Mouse (Mus musculus) brain, embryonic 14.5 days (tissue): ENCODE measurements around the gene Gnptab.

Experiments used
- CTCF ChIP-seq: fragments of 200-500 bp; IDR thresholded peaks from 2 replicates; pipeline ENCODE4 v1.5.1; 2012; ENCODE audit warnings: inconsistent platforms, mild to moderate bottlenecking, moderate library complexity, borderline replicate concordance; ENCODE audit not compliant: insufficient read depth, insufficient read length; ENCODE audit errors: extremely low read depth
- POLR2A ChIP-seq: fragments of 200-500 bp; IDR thresholded peaks from 2 replicates; pipeline ENCODE4 v1.6.1; 2012; ENCODE audit warnings: mild to moderate bottlenecking, inconsistent platforms, borderline replicate concordance; ENCODE audit not compliant: poor library complexity, insufficient read depth, insufficient read length, severe bottlenecking; ENCODE audit errors: extremely low read depth

DNA sequence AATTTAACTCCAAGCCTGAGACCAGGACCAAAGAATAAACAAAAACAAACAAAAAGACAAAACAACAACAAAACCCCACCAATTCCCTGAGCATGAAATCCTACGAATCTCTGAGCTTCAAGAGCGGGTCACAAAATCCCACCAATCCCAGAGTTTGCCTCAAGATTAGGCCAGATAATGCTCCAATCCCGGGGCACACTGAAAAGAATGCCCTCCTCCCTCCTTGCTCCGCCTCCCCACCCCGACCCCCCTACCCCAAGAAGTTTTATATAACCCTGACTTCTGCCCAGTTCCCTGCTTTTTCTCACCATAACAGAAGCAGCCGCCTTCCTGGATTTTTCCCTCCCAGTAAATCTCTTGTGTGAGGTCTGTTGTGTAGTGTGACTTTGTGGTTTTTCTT, 78.9 kb downstream of the Gnptab start:
- TF ChIP-seq POLR2A = no peak
- TF ChIP-seq CTCF = no peak
